Mouse (Mus musculus): Measurements from ENCODE around the gene Gm10073. TPM values are rescaled to one million over a fixed set of nuclear protein-coding genes. Genes with fewer than 3 reads are reported as not detected.
"Not testable (repeated sequence)": the region's sequence is repeated elsewhere in the genome, so short reads cannot be mapped to it uniquely, and the experiment has no call there.

The Gm10073 gene
- polyA plus RNA-seq, 1 experiment from 2014 or later, result 1.9 TPM

GRCm38 (mm10) chr8:106607783-106608182, 34.5 kb upstream of the Gm10073 start:
- not testable (repeated sequence) for H3K4me3 ChIP-seq (ENCODE audit: inconsistent target); H3K79me2 ChIP-seq (ENCODE audit: inconsistent target); H3K36me3 ChIP-seq (ENCODE audit: inconsistent target); H3K27ac ChIP-seq
- 100% methylated on average over 2 of the region's 4 CpGs for WGBS (ENCODE audit: missing documents)

DNA sequence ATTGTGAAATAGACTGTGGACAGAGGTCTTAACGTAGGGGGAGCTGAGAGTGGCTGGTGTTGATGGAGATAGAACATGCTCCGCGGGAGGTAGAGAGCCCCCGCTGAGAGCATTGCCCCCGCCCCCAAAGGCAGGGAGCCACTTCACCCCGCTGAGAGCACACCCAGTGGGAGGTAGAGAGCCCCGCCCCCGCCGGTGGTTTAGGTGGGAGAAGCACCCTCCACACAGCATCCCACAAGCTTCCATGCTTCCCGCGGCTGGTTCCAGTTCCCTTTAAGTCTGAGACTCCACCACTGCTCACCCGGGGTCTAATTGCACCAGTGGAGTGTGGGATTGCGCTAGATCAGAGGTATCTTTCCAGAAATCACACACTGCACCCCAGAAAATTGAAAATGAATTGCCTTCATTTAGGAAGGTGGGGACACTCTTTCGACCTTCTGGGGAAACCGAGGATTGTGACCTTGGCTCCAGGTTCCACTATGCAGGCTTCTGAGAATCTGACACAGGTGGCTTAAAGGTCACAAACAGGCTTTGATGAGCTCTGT, 33.4 kb upstream of the Gm10073 start:
- Histone ChIP-seq H3K27ac (no peak overlapping the region), H3K79me2 (ENCODE audit: inconsistent target) (no peaks in the 10 kb centered on the region), H3K36me3 (ENCODE audit: inconsistent target) (no peaks in the 10 kb centered on the region), H3K4me3 (ENCODE audit: inconsistent target) (no peak overlapping the region)
- 41% methylated on average over 15 of the region's 15 CpGs for WGBS (ENCODE audit: missing documents)

DNA sequence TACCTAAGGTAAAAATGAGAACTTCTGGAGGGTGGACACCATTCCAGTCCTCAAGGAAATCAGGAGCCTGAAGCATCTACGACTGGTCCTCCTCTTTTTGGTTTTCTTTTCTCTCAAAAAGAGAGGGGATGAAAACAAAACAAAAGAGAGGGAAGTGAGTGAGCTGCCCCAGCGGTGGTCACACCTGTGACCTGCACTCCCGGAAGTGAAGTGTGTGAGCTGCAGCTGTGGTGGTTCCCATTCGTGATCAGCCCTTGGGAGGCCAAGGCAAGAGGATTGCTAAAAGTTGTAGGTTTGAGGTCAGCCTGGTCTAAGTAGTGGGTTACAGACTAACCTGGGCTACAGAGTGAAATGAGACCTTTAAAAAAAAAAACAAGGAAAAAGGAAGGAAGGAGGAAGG, 32.9 kb upstream of the Gm10073 start:
- H3K36me3 ChIP-seq (ENCODE audit: inconsistent target), result no peaks in the 10 kb centered on the region
- no peak overlapping the region for H3K4me3 ChIP-seq (ENCODE audit: inconsistent target)
- no peaks in the 10 kb centered on the region for H3K79me2 ChIP-seq (ENCODE audit: inconsistent target)
- WGBS (ENCODE audit: missing documents), result 31% methylated on average over 4 of the region's 4 CpGs
- H3K27ac ChIP-seq, result no peak overlapping the region

GRCm38 (mm10) chr8:106605657-106606056, 32.4 kb upstream of the Gm10073 start:
- H3K36me3 ChIP-seq (ENCODE audit: inconsistent target), result no peaks in the 10 kb centered on the region
- no peaks in the 10 kb centered on the region for H3K79me2 ChIP-seq (ENCODE audit: inconsistent target)
- H3K27ac ChIP-seq, result no peak overlapping the region
- H3K4me3 ChIP-seq (ENCODE audit: inconsistent target), result no peak overlapping the region
- WGBS (ENCODE audit: missing documents), result 82% methylated on average over 7 of the region's 7 CpGs

GRCm38 (mm10) chr8:106603933-106604332, 30.7 kb upstream of the Gm10073 start:
- no peaks in the 10 kb centered on the region for H3K36me3 ChIP-seq (ENCODE audit: inconsistent target)
- no peaks in the 10 kb centered on the region for H3K79me2 ChIP-seq (ENCODE audit: inconsistent target)
- WGBS (ENCODE audit: missing documents), result 2% methylated on average over 19 of the region's 19 CpGs
- H3K4me3 ChIP-seq (ENCODE audit: inconsistent target), result no peak overlapping the region
- H3K27ac ChIP-seq, result no peak overlapping the region

- WGBS (ENCODE audit: missing documents), result 3% methylated on average over 53 of the region's 53 CpGs
- H3K4me3 ChIP-seq (ENCODE audit: inconsistent target), result no peak within 1 kb of the TSS
- H3K36me3 ChIP-seq (ENCODE audit: inconsistent target), result no peaks in the 10 kb centered on the region
- no peak within 1 kb of the TSS for H3K27ac ChIP-seq
- H3K79me2 ChIP-seq (ENCODE audit: inconsistent target), result no peaks in the 10 kb centered on the region
Observed at GRCm38 (mm10) chr8:106603131-106603819, 30.0 kb upstream of the Gm10073 start, which contains the start of gene Cdh1. TSS of gene Cdh1 (plus strand) at chr8:106603351.

GRCm38 (mm10) chr8:106599265-106599979, 26.2 kb upstream of the Gm10073 start:
- no peaks in the 10 kb centered on the region for H3K79me2 ChIP-seq (ENCODE audit: inconsistent target)
- no peak overlapping the region for H3K4me3 ChIP-seq (ENCODE audit: inconsistent target)
- H3K27ac ChIP-seq, result no peak overlapping the region
- no peaks in the 10 kb centered on the region for H3K36me3 ChIP-seq (ENCODE audit: inconsistent target)
- 82% methylated on average over 7 of the region's 7 CpGs for WGBS (ENCODE audit: missing documents)

DNA sequence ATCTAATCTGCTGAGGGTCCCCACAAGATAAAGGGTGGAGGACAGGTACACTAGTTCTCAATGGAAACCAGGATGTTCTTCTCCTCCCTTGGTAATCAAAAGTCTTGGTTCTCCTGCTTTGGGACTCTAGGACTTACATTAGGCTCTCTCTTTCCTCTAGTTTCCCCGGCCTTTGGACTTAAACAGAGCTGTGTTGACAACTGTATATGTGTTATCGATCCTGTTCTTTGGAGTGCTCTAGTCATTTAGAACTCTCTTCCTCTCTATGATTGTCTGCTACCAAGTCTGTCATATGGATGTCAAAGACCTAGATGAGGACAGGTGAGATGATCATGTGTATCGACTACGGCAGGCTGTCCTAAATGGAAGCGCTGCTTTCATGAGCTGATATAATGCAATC, 23.8 kb upstream of the Gm10073 start:
- H3K36me3 ChIP-seq (ENCODE audit: inconsistent target), result no peaks in the 10 kb centered on the region
- 88% methylated on average over 5 of the region's 5 CpGs for WGBS (ENCODE audit: missing documents)
- H3K27ac ChIP-seq, result no peak overlapping the region
- no peaks in the 10 kb centered on the region for H3K79me2 ChIP-seq (ENCODE audit: inconsistent target)
- H3K4me3 ChIP-seq (ENCODE audit: inconsistent target), result no peak overlapping the region

DNA sequence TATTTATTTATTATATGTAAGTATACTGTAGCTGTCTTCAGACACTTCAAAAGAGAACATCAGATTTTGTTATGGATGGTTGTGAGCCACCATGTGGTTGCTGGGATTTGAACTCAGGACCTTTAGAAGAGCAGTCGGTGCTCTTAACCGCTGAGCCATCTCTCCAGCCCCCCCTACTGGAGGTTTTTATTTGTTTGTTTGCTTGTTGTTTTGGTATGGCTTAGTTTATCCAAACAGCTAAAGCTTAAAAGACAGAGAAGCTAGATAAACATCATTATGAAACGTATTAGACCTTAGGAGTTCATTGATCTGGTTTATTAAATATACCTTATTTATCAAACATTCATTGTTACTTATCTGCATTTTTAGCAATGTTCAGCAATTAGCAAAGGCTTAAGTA, 22.4 kb upstream of the Gm10073 start:
- H3K27ac ChIP-seq; H3K36me3 ChIP-seq (ENCODE audit: inconsistent target); H3K79me2 ChIP-seq (ENCODE audit: inconsistent target); H3K4me3 ChIP-seq (ENCODE audit: inconsistent target): not testable (repeated sequence)
- WGBS (ENCODE audit: missing documents), result 97% methylated on average over 3 of the region's 3 CpGs

DNA sequence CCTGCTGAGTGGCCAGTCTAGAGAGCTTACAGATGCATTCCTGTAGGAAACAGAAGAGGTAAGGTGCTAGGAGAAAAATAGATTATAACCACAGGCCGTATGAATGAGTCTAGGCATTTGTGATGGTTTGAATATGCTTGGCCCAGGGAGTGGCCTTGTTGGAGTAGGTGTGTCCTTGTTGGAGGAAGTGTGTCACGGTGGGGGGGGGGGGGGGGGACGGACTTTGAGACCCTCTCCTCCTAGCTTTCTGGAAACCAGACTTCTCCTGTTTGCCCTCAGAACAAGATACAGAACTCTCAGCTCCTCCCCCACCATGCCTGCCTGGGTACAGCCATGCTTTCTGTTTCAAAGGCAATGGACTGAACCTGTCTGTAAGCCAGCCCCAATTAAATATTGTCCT, 19.2 kb upstream of the Gm10073 start:
- no peaks in the 10 kb centered on the region for H3K36me3 ChIP-seq (ENCODE audit: inconsistent target)
- H3K27ac ChIP-seq, result no peak overlapping the region
- no peaks in the 10 kb centered on the region for H3K79me2 ChIP-seq (ENCODE audit: inconsistent target)
- 86% methylated on average over 1 of the region's 3 CpGs for WGBS (ENCODE audit: missing documents)
- H3K4me3 ChIP-seq (ENCODE audit: inconsistent target), result no peak overlapping the region

GRCm38 (mm10) chr8:106588443-106589431, 15.5 kb upstream of the Gm10073 start:
- Histone ChIP-seq H3K36me3 (ENCODE audit: inconsistent target) (no peaks in the 10 kb centered on the region), H3K79me2 (ENCODE audit: inconsistent target) (no peaks in the 10 kb centered on the region), H3K27ac (no peak overlapping the region), H3K4me3 (ENCODE audit: inconsistent target) (no peak overlapping the region)
- WGBS (ENCODE audit: missing documents), result 94% methylated on average over 3 of the region's 3 CpGs

- 98% methylated on average over 8 of the region's 8 CpGs for whole genome bisulfite sequencing (ENCODE audit: missing documents)
- H3K4me3 ChIP-seq (ENCODE audit: inconsistent target), result no peak overlapping the region
- no peaks in the 10 kb centered on the region for H3K79me2 ChIP-seq (ENCODE audit: inconsistent target)
- H3K27ac ChIP-seq, result no peak overlapping the region
- no peaks in the 10 kb centered on the region for H3K36me3 ChIP-seq (ENCODE audit: inconsistent target)
Observed at GRCm38 (mm10) chr8:106586896-106587295, 13.6 kb upstream of the Gm10073 start.

GRCm38 (mm10) chr8:106585671-106586037, 12.4 kb upstream of the Gm10073 start:
- H3K4me3 ChIP-seq (ENCODE audit: inconsistent target), result no peak overlapping the region
- no peaks in the 10 kb centered on the region for H3K79me2 ChIP-seq (ENCODE audit: inconsistent target)
- H3K27ac ChIP-seq, result no peak overlapping the region
- no peaks in the 10 kb centered on the region for H3K36me3 ChIP-seq (ENCODE audit: inconsistent target)
- WGBS (ENCODE audit: missing documents), result 2% methylated on average over 3 of the region's 3 CpGs

GRCm38 (mm10) chr8:106584942-106585670, 11.8 kb upstream of the Gm10073 start:
- Histone ChIP-seq H3K36me3 (ENCODE audit: inconsistent target) (no peaks in the 10 kb centered on the region), H3K4me3 (ENCODE audit: inconsistent target) (no peak overlapping the region), H3K79me2 (ENCODE audit: inconsistent target) (no peaks in the 10 kb centered on the region), H3K27ac (no peak overlapping the region)
- 83% methylated on average over 11 of the region's 11 CpGs for WGBS (ENCODE audit: missing documents)

Data from macrophage (primary cell).